Mouse (Mus musculus) myocyte (in vitro differentiated cells): ENCODE measurements around the gene Cfap69.

Experiments
- MYOD1 ChIP-seq, 3 experiments: IDR thresholded peaks; one replicate each; pipeline ENCODE4 v1.6.1; 2011; ENCODE audit warnings: control low read depth in 2 of 3, low read depth in 2 of 3, mild to moderate bottlenecking in 2 of 3, moderate library complexity in 1 of 3; ENCODE audit not compliant: insufficient read length in 2 of 3, control insufficient read depth in 1 of 3
- MYOG ChIP-seq, 3 experiments: IDR thresholded peaks; one replicate each; pipeline ENCODE4 v1.6.1; 2011; ENCODE audit warnings: control low read depth in 2 of 3, low read depth in 2 of 3, mild to moderate bottlenecking in 2 of 3; ENCODE audit not compliant: insufficient read length in 2 of 3, control insufficient read depth in 1 of 3, insufficient read depth in 1 of 3
- POLR2A ChIP-seq: IDR thresholded peaks from one replicate; pipeline ENCODE4 v1.6.1; 2011; ENCODE audit warnings: low read depth, mild to moderate bottlenecking, control low read depth, moderate library complexity; ENCODE audit not compliant: insufficient read length
- TCF12 ChIP-seq: IDR thresholded peaks from one replicate; pipeline ENCODE4 v1.6.1; 2011; ENCODE audit warnings: mild to moderate bottlenecking, control low read depth; ENCODE audit not compliant: poor library complexity, insufficient read depth, severe bottlenecking
- TCF3 ChIP-seq: IDR thresholded peaks from one replicate; pipeline ENCODE4 v1.6.1; 2011; ENCODE audit warnings: low read depth, control low read depth; ENCODE audit not compliant: insufficient read length
- USF1 ChIP-seq: IDR thresholded peaks from one replicate; pipeline ENCODE4 v1.6.1; 2011; ENCODE audit warnings: low read depth, mild to moderate bottlenecking, control low read depth, moderate library complexity

GRCm38 (mm10) chr5:5573749-5574317 is 90.2 kb downstream of the Cfap69 start, which contains the start of gene Gm8773:
- TF ChIP-seq POLR2A, result no peak
- no peak for TF ChIP-seq TCF12
- TF ChIP-seq MYOG (IDR thresholded peaks at IDR 0.05; ENCODE audit: control insufficient read depth in 1 of 3, insufficient read depth in 1 of 3, insufficient read length in 2 of 3, low read depth in 2 of 3), result no peak
- TF ChIP-seq MYOD1 (IDR thresholded peaks at IDR 0.05; ENCODE audit: control insufficient read depth in 1 of 3, insufficient read length in 2 of 3, low read depth in 2 of 3), result no peak
- no peak for TF ChIP-seq USF1
- no peak for TF ChIP-seq TCF3
